Mouse (Mus musculus): ENCODE data around the gene Il13ra1. TPM values are rescaled to one million over a fixed set of nuclear protein-coding genes. Genes with fewer than 3 reads are reported as not detected.

Il13ra1 gene
- total and polyA plus RNA-seq, 2 experiments from 2014 or later: 28.9 to 41.4 TPM

- DNase-seq (ENCODE audit: low spot score) (no peak), ATAC-seq (ENCODE audit: insufficient read depth, low read depth) (no peak)
- TF ChIP-seq CTCF (IDR thresholded peaks at IDR 0.05; ENCODE audit: low read depth): no peak
- Histone ChIP-seq H3K36me3 (replicated peaks; ENCODE audit: control insufficient read depth, insufficient read depth, low read length) (no peaks in the 10 kb centered on the region), H3K9me3 (replicated peaks; ENCODE audit: control insufficient read depth, low read length) (no peaks in the 10 kb centered on the region), H3K4me2 (ENCODE audit: low read depth, low read length) (peak within 1 kb of the TSS; percentile 55), H3K9ac (replicated peaks; ENCODE audit: low read depth, low read length) (no peak within 1 kb of the TSS), H3K4me1 (ENCODE audit: control insufficient read depth, insufficient read depth) (no peaks in the 10 kb centered on the region), H3K4me3 (ENCODE audit: low read depth, low read length) (peak within 1 kb of the TSS; percentile 29), H3K27ac (ENCODE audit: low read depth) (no peak within 1 kb of the TSS), H3K27me3 (ENCODE audit: control insufficient read depth, insufficient read depth, low read length) (no peaks in the 10 kb centered on the region)
- 23% methylated on average over 27 of the region's 28 CpGs for WGBS
Observed at GRCm38 (mm10) chrX:36195736-36196525, 84.0 kb downstream of the Il13ra1 start, which contains the start of gene Zcchc12. Gene Zcchc12, plus strand, starts transcription at chrX:36195904.

- Histone ChIP-seq H3K27me3 (ENCODE audit: control insufficient read depth, insufficient read depth, low read length) (no peaks in the 10 kb centered on the region), H3K4me3 (ENCODE audit: low read depth, low read length) (no peak overlapping the region), H3K4me2 (ENCODE audit: low read depth, low read length) (no peak overlapping the region), H3K36me3 (replicated peaks; ENCODE audit: control insufficient read depth, insufficient read depth, low read length) (no peaks in the 10 kb centered on the region), H3K9ac (replicated peaks; ENCODE audit: low read depth, low read length) (no peak overlapping the region), H3K4me1 (ENCODE audit: control insufficient read depth, insufficient read depth) (no peaks in the 10 kb centered on the region), H3K27ac (ENCODE audit: low read depth) (no peak overlapping the region), H3K9me3 (replicated peaks; ENCODE audit: control insufficient read depth, low read length) (no peaks in the 10 kb centered on the region)
- TF ChIP-seq EP300 (IDR thresholded peaks at IDR 0.05; ENCODE audit: low read depth): no peak
- no peak for TF ChIP-seq CTCF (IDR thresholded peaks at IDR 0.05; ENCODE audit: low read depth)
- ATAC-seq (ENCODE audit: insufficient read depth, low read depth) (no peak), DNase-seq (ENCODE audit: low spot score) (no peak)
- WGBS: 73% methylated on average over 2 of the region's 2 CpGs
Observed at GRCm38 (mm10) chrX:36209554-36209953, 97.6 kb downstream of the Il13ra1 start.

- Histone ChIP-seq H3K27me3 (ENCODE audit: control insufficient read depth, insufficient read depth, low read length) (no peaks in the 10 kb centered on the region), H3K36me3 (replicated peaks; ENCODE audit: control insufficient read depth, insufficient read depth, low read length) (no peaks in the 10 kb centered on the region), H3K9ac (replicated peaks; ENCODE audit: low read depth, low read length) (no peak overlapping the region), H3K4me2 (ENCODE audit: low read depth, low read length) (no peak overlapping the region), H3K4me1 (ENCODE audit: control insufficient read depth, insufficient read depth) (no peaks in the 10 kb centered on the region), H3K27ac (ENCODE audit: low read depth) (no peak overlapping the region), H3K9me3 (replicated peaks; ENCODE audit: control insufficient read depth, low read length) (no peaks in the 10 kb centered on the region), H3K4me3 (ENCODE audit: low read depth, low read length) (no peak overlapping the region)
- WGBS: 66% methylated on average over 3 of the region's 3 CpGs
- ATAC-seq (ENCODE audit: insufficient read depth, low read depth) (no peak), DNase-seq (ENCODE audit: low spot score) (no peak)
- TF ChIP-seq EP300 (IDR thresholded peaks at IDR 0.05; ENCODE audit: low read depth) (no peak), CTCF (IDR thresholded peaks at IDR 0.05; ENCODE audit: low read depth) (no peak)
Observed at GRCm38 (mm10) chrX:36211216-36211615, 99.3 kb downstream of the Il13ra1 start.

Other genes starting within 250 kb of the Il13ra1 start
- gene Dock11, start 223.3 kb upstream of the Il13ra1 start, total RNA-seq (2014; rRNA removed; ENCODE audit: low replicate concordance): 5.4 and 11.6 TPM in 2 replicates
- gene Dock11, start 223.3 kb upstream of the Il13ra1 start, polyA plus RNA-seq (2015; fragmentation: Nextera tagmentation; extraction: Ambion mirVana): 1.6 and 2.0 TPM in 2 replicates
- 0.35 and 0.42 TPM in 2 replicates for gene Zcchc12, start 83.8 kb downstream of the Il13ra1 start, total RNA-seq (2014; rRNA removed; ENCODE audit: low replicate concordance)
- gene Zcchc12, start 83.8 kb downstream of the Il13ra1 start, polyA plus RNA-seq (2015; fragmentation: Nextera tagmentation; extraction: Ambion mirVana): 0.66 and 0.77 TPM in 2 replicates
- 3.9 and 10.8 TPM in 2 replicates for gene Lonrf3, start 216.2 kb downstream of the Il13ra1 start, total RNA-seq (2014; rRNA removed; ENCODE audit: low replicate concordance)
- 0.08 and 0.10 TPM in 2 replicates for gene Lonrf3, start 216.2 kb downstream of the Il13ra1 start, polyA plus RNA-seq (2015; fragmentation: Nextera tagmentation; extraction: Ambion mirVana)